8 mouse cellular contexts compared by ENCODE assay signal in the genomic region with DNA sequence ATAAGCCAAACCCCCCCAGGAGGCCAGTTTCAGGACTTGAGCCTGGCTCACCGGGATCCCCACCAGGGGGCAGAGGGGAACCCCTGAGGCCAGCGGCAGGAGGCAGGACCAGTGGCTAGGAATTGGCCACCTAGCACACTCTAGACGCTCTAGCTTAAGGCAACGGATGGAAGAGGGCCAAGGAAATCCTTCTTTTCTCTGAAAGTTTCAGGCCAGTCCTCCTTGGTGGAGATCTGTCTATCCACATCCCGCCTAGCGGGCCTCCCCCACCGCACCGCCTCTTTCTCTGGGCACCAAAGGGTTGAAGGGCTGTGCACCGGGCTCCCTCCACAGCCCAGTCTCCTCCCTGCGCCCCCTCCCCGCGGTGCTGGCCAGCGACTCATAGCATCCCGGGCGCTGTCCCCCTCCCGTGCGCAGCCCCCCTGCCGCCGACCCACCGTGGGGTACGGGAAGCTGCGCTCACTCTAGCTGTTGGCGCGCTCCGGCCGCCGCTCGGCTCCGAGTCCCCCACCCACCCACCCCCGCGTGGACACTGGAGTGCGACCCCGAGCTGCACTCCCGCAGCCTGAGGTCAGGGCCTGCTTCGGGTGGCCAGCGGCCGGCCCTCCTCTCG. TPM values are rescaled to one million over a fixed set of nuclear protein-coding genes. Genes with fewer than 3 reads are reported as not detected.
DNase-seq lines count a peak whose midpoint lies in the region; ATAC-seq and TF ChIP-seq lines count a peak whose summit lies in the region.

No protein-coding gene starts in this region.

- DNase-seq in ZHBTc4 (ENCODE audit: low read depth, low spot score) = peak; percentile 70
- peak; percentile 61 to 69 for DNase-seq in cerebellum, postnatal 25 days
- DNase-seq in gastrocnemius, adult 18-20 months (ENCODE audit: low spot score) = peak; percentile 63
- peak; percentile 77 to 83 for DNase-seq in layer of hippocampus, postnatal 10 days (ENCODE audit: low spot score in 2 of 2)
- peak; percentile 82 for DNase-seq in lung, postnatal 0 days (ENCODE audit: low spot score)
- DNase-seq in ovary, postnatal 36 days (ENCODE audit: low spot score) = peak; percentile 68
- DNase-seq in urinary bladder, postnatal 14 days (ENCODE audit: low spot score) = peak; percentile 71

- TF ChIP-seq EP300 in lung, postnatal 0 days (IDR thresholded peaks at IDR 0.05) = no peak

- peak overlapping the region; percentile 88 for H3K4me2 ChIP-seq in hindbrain, embryonic 13.5 days
- H3K4me2 ChIP-seq in lung, postnatal 0 days (replicated peaks; ENCODE audit: low read depth, low read length) = peak overlapping the region; percentile 99

- H3K9me3 ChIP-seq in hindbrain, embryonic 13.5 days = no peaks in the 10 kb centered on the region
- no peaks in the 10 kb centered on the region for H3K9me3 ChIP-seq in lung, postnatal 0 days (ENCODE audit: low read length)

- peak; percentile 81 for TF ChIP-seq CTCF in lung, postnatal 0 days (IDR thresholded peaks at IDR 0.05)

- H3K9ac ChIP-seq in hindbrain, embryonic 13.5 days = peak overlapping the region; percentile 87
- peak overlapping the region; percentile 43 for H3K9ac ChIP-seq in lung, postnatal 0 days (replicated peaks; ENCODE audit: low read depth)

- peak; percentile 79 for ATAC-seq in hindbrain, embryonic 13.5 days (ENCODE audit: low FRiP score)
- ATAC-seq in lung, postnatal 0 days = peak; percentile 60

- H3K27me3 ChIP-seq in hindbrain, embryonic 13.5 days = peaks cover 9% of the 10 kb centered on the region
- H3K27me3 ChIP-seq in lung, postnatal 0 days (replicated peaks; ENCODE audit: insufficient read depth, low read length) = peaks cover 5% of the 10 kb centered on the region; the same call in 1 of the 2 replicates

- WGBS in hindbrain, embryonic 13.5 days = under 1% methylated on average over 38 of the region's 38 CpGs
- 3% methylated on average over 22 of the region's 38 CpGs for WGBS in lung, postnatal 0 days

- H3K36me3 ChIP-seq in hindbrain, embryonic 13.5 days = no peaks in the 10 kb centered on the region
- no peaks in the 10 kb centered on the region for H3K36me3 ChIP-seq in lung, postnatal 0 days (ENCODE audit: insufficient read depth, low read length)

- peak overlapping the region; percentile 69 for H3K4me3 ChIP-seq in hindbrain, embryonic 13.5 days
- peak overlapping the region; percentile 73 for H3K4me3 ChIP-seq in lung, postnatal 0 days (ENCODE audit: low read depth, low read length)

- peaks cover 23% of the 10 kb centered on the region for H3K4me1 ChIP-seq in hindbrain, embryonic 13.5 days (replicated peaks)
- H3K4me1 ChIP-seq in lung, postnatal 0 days (ENCODE audit: insufficient read depth, low read depth, low read length) = peaks cover 6% of the 10 kb centered on the region; the same call in 1 of the 2 replicates

- peak overlapping the region; percentile 93 for H3K27ac ChIP-seq in hindbrain, embryonic 13.5 days
- H3K27ac ChIP-seq in lung, postnatal 0 days (ENCODE audit: low read length) = peak overlapping the region; percentile 57; the same call in 1 of the 2 replicates

RNA-seq across cellular contexts. Expression of gene Slc24a3, which starts 0.4 kb away (rescaled TPM):
- total RNA-seq in gastrocnemius, adult 18-20 months (2021) = 1 to 10 TPM in 1 of 2 experiments, under 1 TPM in 1; 0.89 to 1.4 TPM
- 6.1 and 7.3 TPM in 2 replicates for polyA plus RNA-seq in hindbrain, embryonic 13.5 days (2015; fragmentation: Nextera tagmentation; extraction: Ambion mirVana)
- 100 to 1,000 TPM; 165 to 174 TPM for total RNA-seq in layer of hippocampus, postnatal 10 days (2021)
- 2.3 and 2.8 TPM in 2 replicates for polyA plus RNA-seq in lung, postnatal 0 days (2015; fragmentation: Nextera tagmentation; extraction: Ambion mirVana)

Comparison
In these comparisons a context has a peak if more than half of its experiments do, and no peak if none do; other contexts are left out.
1. Peak in every context shown above with its lines: DNase-seq, ATAC-seq, H3K4me3 ChIP-seq and H3K27ac ChIP-seq.
2. RNA of gene Slc24a3, which starts 0.4 kb away (total RNA-seq): 165 to 174 TPM in layer of hippocampus, postnatal 10 days; 0.89 to 1.4 TPM in gastrocnemius, adult 18-20 months; every median in the first group is over 10 times any median in the second.